Mouse (Mus musculus) brain, embryonic 14.5 days (tissue): ENCODE measurements around the gene Atg7. TPM values are rescaled to one million over a fixed set of nuclear protein-coding genes. Genes with fewer than 3 reads are reported as not detected.
"Not testable (repeated sequence)": the region's sequence is repeated elsewhere in the genome, so short reads cannot be mapped to it uniquely, and the experiment has no call there.

Experiments used
- DNase-seq: peaks from one replicate; pipeline ENCODE4 v3.0.0-alpha.2; 2011; ENCODE audit warnings: low read depth
- CTCF ChIP-seq: fragments of 200-500 bp; IDR thresholded peaks from 2 replicates; pipeline ENCODE4 v1.5.1; 2012; ENCODE audit warnings: inconsistent platforms, mild to moderate bottlenecking, moderate library complexity, borderline replicate concordance; ENCODE audit not compliant: insufficient read depth, insufficient read length; ENCODE audit errors: extremely low read depth
- POLR2A ChIP-seq: fragments of 200-500 bp; IDR thresholded peaks from 2 replicates; pipeline ENCODE4 v1.6.1; 2012; ENCODE audit warnings: mild to moderate bottlenecking, inconsistent platforms, borderline replicate concordance; ENCODE audit not compliant: poor library complexity, insufficient read depth, insufficient read length, severe bottlenecking; ENCODE audit errors: extremely low read depth
- polyA plus RNA-seq: library from polyadenylated mRNA; depleted of rRNA; stranded (reverse); fragments of >200 nt; gene quantifications from 2 replicates; pipeline ENCODE4 v1.2.3, GENCODE M21; 2012

Gene Atg7
- polyA plus RNA-seq, 1 experiment = 13.8 TPM

- DNase-seq = no peak
- TF ChIP-seq CTCF = no peak
- no peak for TF ChIP-seq POLR2A
These were observed 233.6 kb downstream of the Atg7 start for GRCm38 (mm10) chr6:114876546-114876945.

- no peak for TF ChIP-seq POLR2A
- TF ChIP-seq CTCF = no peak
- peak; percentile 81 for DNase-seq
These were observed 236.1 kb downstream of the Atg7 start for GRCm38 (mm10) chr6:114878841-114879520.

- no peak for TF ChIP-seq POLR2A
- TF ChIP-seq CTCF = no peak
- no peak for DNase-seq
These were observed 237.9 kb downstream of the Atg7 start for GRCm38 (mm10) chr6:114880798-114881197.

- TF ChIP-seq POLR2A = no peak
- TF ChIP-seq CTCF = no peak
These were observed 239.3 kb downstream of the Atg7 start for GRCm38 (mm10) chr6:114882212-114882611.

GRCm38 (mm10) chr6:114882675-114883074, 239.8 kb downstream of the Atg7 start:
- peak; percentile 76 for DNase-seq
- TF ChIP-seq CTCF (no peak), POLR2A (no peak)

More at GRCm38 (mm10) chr6:114882212-114882611, 239.3 kb downstream of the Atg7 start:
- DNase-seq = no peak

- TF ChIP-seq POLR2A = no peak
- TF ChIP-seq CTCF = no peak
- DNase-seq = peak; percentile 98
These were observed 240.4 kb downstream of the Atg7 start for GRCm38 (mm10) chr6:114883261-114883740.

- TF ChIP-seq CTCF (no peak), POLR2A (no peak)
- DNase-seq = no peak
These were observed 242.2 kb downstream of the Atg7 start for GRCm38 (mm10) chr6:114885129-114885528.

- no peak for DNase-seq
- TF ChIP-seq CTCF = no peak
- TF ChIP-seq POLR2A = no peak
These were observed 243.1 kb downstream of the Atg7 start for GRCm38 (mm10) chr6:114886012-114886411.

- DNase-seq = no peak
- TF ChIP-seq POLR2A (no peak), CTCF (no peak)
These were observed 243.8 kb downstream of the Atg7 start for GRCm38 (mm10) chr6:114886504-114887361.

- DNase-seq = peak; percentile 88
- no peak for TF ChIP-seq POLR2A
- peak; percentile 40; the same call in 1 of the 2 replicates for TF ChIP-seq CTCF
These were observed 246.0 kb downstream of the Atg7 start for GRCm38 (mm10) chr6:114888922-114889321.

- DNase-seq = not testable (repeated sequence)
These were observed 247.1 kb downstream of the Atg7 start for GRCm38 (mm10) chr6:114889971-114890370.

- DNase-seq = peak; percentile 97
- TF ChIP-seq POLR2A = no peak
- TF ChIP-seq CTCF = no peak
These were observed 247.7 kb downstream of the Atg7 start for GRCm38 (mm10) chr6:114890411-114891115.
